Mouse (Mus musculus) liver, embryonic 12.5 days (tissue): Measurements from ENCODE around the gene Xpc. TPM values are rescaled to one million over a fixed set of nuclear protein-coding genes. Genes with fewer than 3 reads are reported as not detected.
"Not testable (repeated sequence)": the region's sequence is repeated elsewhere in the genome, so short reads cannot be mapped to it uniquely, and the experiment has no call there.

Experiments used
- ATAC-seq: fragments of 200-750 bp; cut with Nextera tagmentation; 2 replicates; pipeline ENCODE4 v1.8.0; 2017; ENCODE audit warnings: moderate number of reproducible peaks, mild to moderate bottlenecking, moderate library complexity
- H3K27ac ChIP-seq: fragments of 300-500 bp; sonication (generic); 2 replicates; pipeline ENCODE4 v1.5.1; 2016; ENCODE audit warnings: mild to moderate bottlenecking
- H3K27me3 ChIP-seq: fragments of 300-500 bp; sonication (generic); replicated peaks from 2 replicates; pipeline ENCODE4 v1.6.1; 2016; ENCODE audit warnings: mild to moderate bottlenecking, moderate library complexity
- H3K36me3 ChIP-seq: fragments of 300-500 bp; sonication (generic); 2 replicates; pipeline ENCODE4 v1.6.1; 2016; ENCODE audit warnings: mild to moderate bottlenecking, moderate library complexity
- H3K4me1 ChIP-seq: fragments of 300-500 bp; sonication (generic); 2 replicates; pipeline ENCODE4 v1.6.1; 2016
- H3K4me2 ChIP-seq: fragments of 300-500 bp; sonication (generic); 2 replicates; pipeline ENCODE4 v1.6.1; 2016; ENCODE audit warnings: mild to moderate bottlenecking, moderate library complexity
- H3K4me3 ChIP-seq: fragments of 300-500 bp; sonication (generic); 2 replicates; pipeline ENCODE4 v1.5.1; 2016; ENCODE audit warnings: mild to moderate bottlenecking, moderate library complexity
- H3K9ac ChIP-seq: fragments of 300-500 bp; sonication (generic); 2 replicates; pipeline ENCODE4 v1.6.1; 2016; ENCODE audit warnings: mild to moderate bottlenecking, moderate library complexity
- H3K9me3 ChIP-seq: fragments of 300-500 bp; sonication (generic); replicated peaks from 2 replicates; pipeline ENCODE4 v1.6.1; 2016; ENCODE audit warnings: mild to moderate bottlenecking, moderate library complexity
- WGBS: fragments of 180-500 bp; shearing (Covaris S2); methylation state at CpG from one replicate; pipeline ENCODE4 v1.1.7; 2016; ENCODE audit not compliant: insufficient replicate concordance; 5-methylcytosine and 5-hydroxymethylcytosine counted together
- polyA plus RNA-seq: library from polyadenylated mRNA; unstranded; fragments of >200 nt; fragmentation: Nextera tagmentation; extraction: Ambion mirVana; gene quantifications from 2 replicates; pipeline ENCODE4 v1.2.1, GENCODE M21; 2016

Xpc gene
- polyA plus RNA-seq, 1 experiment from 2014 or later = 8.3 TPM

GRCm38 (mm10) chr6:91488496-91489212, 27.0 kb downstream of the Xpc start:
- Histone ChIP-seq H3K27me3 (no peaks in the 10 kb centered on the region), H3K9me3 (no peaks in the 10 kb centered on the region), H3K27ac (no peak overlapping the region), H3K4me2 (no peak overlapping the region), H3K4me3 (no peak overlapping the region), H3K4me1 (0 out of 2 replicates have a peak, but pooled peaks cover 5% of the 10 kb centered on the region), H3K9ac (no peak overlapping the region), H3K36me3 (peaks cover 83% of the 10 kb centered on the region)
- no peak for ATAC-seq
- 63% methylated on average over 9 of the region's 9 CpGs for WGBS

- H3K4me3 ChIP-seq = no peak overlapping the region
- H3K27ac ChIP-seq = no peak overlapping the region
- H3K9ac ChIP-seq = no peak overlapping the region
- 0 out of 2 replicates have a peak, but pooled peaks cover 5% of the 10 kb centered on the region for H3K4me1 ChIP-seq
- H3K9me3 ChIP-seq = no peaks in the 10 kb centered on the region
- no peaks in the 10 kb centered on the region for H3K27me3 ChIP-seq
- H3K4me2 ChIP-seq = no peak overlapping the region
- 82% methylated on average over 15 of the region's 15 CpGs for WGBS
- no peak for ATAC-seq
- peaks cover 89% of the 10 kb centered on the region for H3K36me3 ChIP-seq
These were observed 28.8 kb downstream of the Xpc start for GRCm38 (mm10) chr6:91486736-91487453.

- Histone ChIP-seq H3K4me1 (no peaks in the 10 kb centered on the region), H3K27me3 (no peaks in the 10 kb centered on the region), H3K9me3 (no peaks in the 10 kb centered on the region), H3K4me3 (no peak overlapping the region), H3K27ac (no peak overlapping the region), H3K36me3 (peaks cover 99% of the 10 kb centered on the region), H3K4me2 (no peak overlapping the region), H3K9ac (no peak overlapping the region)
- ATAC-seq = no peak
- 80% methylated on average over 2 of the region's 2 CpGs for WGBS
These were observed 32.3 kb downstream of the Xpc start for GRCm38 (mm10) chr6:91483371-91483770.

GRCm38 (mm10) chr6:91476541-91476940, 39.1 kb downstream of the Xpc start:
- ATAC-seq = no peak
- Histone ChIP-seq H3K9ac (no peak overlapping the region), H3K27ac (no peak overlapping the region), H3K4me2 (no peak overlapping the region), H3K27me3 (no peaks in the 10 kb centered on the region), H3K36me3 (peaks cover 52% of the 10 kb centered on the region), H3K4me3 (no peak overlapping the region), H3K9me3 (no peaks in the 10 kb centered on the region), H3K4me1 (peaks cover 33% of the 10 kb centered on the region)
- 82% methylated on average over 2 of the region's 2 CpGs for WGBS

DNA sequence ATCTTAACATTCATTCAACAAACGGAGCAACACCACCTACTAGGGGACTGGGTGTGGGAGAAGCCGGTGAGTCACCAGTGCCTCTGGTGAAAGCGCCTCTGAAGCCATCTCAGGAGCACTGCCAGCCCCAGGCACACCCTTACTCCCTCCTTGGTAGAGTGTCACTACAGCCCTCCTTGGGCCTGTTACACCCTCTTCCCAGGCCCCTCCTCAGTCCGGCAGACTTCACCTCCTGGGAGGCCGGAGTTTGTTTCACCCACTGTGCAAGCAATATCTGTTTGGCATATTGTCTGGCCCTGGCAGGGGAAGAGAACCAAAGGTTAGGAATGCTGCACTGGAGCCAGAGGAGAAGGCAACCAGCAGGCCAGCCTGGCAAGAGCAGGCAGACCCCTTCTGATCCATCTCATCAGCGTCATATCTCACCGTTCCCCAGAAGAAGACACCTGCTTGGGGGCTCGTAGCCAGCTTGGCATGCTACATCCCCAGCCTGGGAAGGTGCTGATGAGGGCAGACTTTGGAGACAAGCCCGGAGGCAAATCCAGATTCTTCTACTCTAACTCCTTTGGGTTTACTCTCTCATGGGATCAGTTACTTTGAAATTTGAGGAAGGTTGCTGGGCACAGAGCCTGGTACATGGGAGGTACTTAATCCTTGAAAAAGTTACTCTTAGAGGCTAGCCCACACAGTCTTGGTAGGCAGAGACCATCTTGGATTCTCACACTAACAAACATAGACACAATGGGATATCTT, 41.1 kb downstream of the Xpc start:
- H3K27me3 ChIP-seq = no peaks in the 10 kb centered on the region
- peak overlapping the region; percentile 84 for H3K9ac ChIP-seq
- no peaks in the 10 kb centered on the region for H3K9me3 ChIP-seq
- peak overlapping the region; percentile 92 for H3K4me2 ChIP-seq
- H3K27ac ChIP-seq = 0 out of 2 replicates have a peak overlapping the region, but pooled peaks have one; percentile 70
- H3K4me1 ChIP-seq = peaks cover 42% of the 10 kb centered on the region
- peak overlapping the region; percentile 85 for H3K4me3 ChIP-seq
- peaks cover 46% of the 10 kb centered on the region for H3K36me3 ChIP-seq
- ATAC-seq = no peak
- 65% methylated on average over 9 of the region's 9 CpGs for WGBS

DNA sequence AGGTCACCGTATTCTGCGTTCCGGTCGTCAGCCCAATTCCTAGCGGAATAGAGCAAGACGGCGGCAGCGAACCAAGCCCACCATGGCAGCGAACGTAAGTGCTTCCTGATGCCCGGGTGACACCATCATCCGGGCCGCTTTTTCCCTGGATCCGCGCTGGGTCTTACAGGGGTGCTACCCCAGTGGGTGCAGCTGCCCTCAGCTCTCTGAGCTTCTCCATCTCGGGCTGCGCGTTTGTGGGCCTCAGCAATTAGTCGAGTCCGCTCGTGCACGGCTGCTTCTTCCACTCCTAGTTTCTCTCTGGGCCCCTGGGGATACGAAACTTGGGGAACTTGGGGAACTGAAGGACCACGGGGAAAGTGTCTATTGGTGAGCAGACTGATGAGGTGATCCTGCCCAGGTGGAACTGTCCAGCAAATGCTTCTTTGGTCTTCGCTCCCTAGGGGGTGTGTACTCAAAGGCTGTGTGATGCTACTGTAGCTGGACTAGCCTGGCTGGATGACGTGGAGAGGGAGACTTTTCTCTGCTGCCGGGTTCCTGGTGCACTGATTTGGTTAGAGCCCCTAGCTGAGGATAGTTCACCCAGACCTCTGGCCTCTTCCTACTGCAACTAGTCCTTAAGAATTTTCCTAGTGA, 41.8 kb downstream of the Xpc start:
- H3K36me3 ChIP-seq = peaks cover 46% of the 10 kb centered on the region
- no peaks in the 10 kb centered on the region for H3K27me3 ChIP-seq
- H3K27ac ChIP-seq = peak overlapping the region; percentile 70
- H3K4me1 ChIP-seq = peaks cover 42% of the 10 kb centered on the region
- peak overlapping the region; percentile 84 for H3K9ac ChIP-seq
- peak overlapping the region; percentile 92 for H3K4me2 ChIP-seq
- peak overlapping the region; percentile 85 for H3K4me3 ChIP-seq
- WGBS = under 1% methylated on average over 27 of the region's 27 CpGs
- H3K9me3 ChIP-seq = no peaks in the 10 kb centered on the region
- ATAC-seq = peak; percentile 25

GRCm38 (mm10) chr6:91472868-91473804, 42.6 kb downstream of the Xpc start, which contains the start of the genes Chchd4 and Tmem43:
Gene Chchd4, minus strand, starts transcription at chr6:91473546.
Gene Tmem43, plus strand, starts transcription at chr6:91473703.
- H3K4me2 ChIP-seq = peak within 1 kb of the TSS; percentile 92
- no peaks in the 10 kb centered on the region for H3K9me3 ChIP-seq
- H3K4me1 ChIP-seq = peaks cover 42% of the 10 kb centered on the region
- WGBS = under 1% methylated on average over 74 of the region's 74 CpGs
- H3K27me3 ChIP-seq = no peaks in the 10 kb centered on the region
- H3K36me3 ChIP-seq = peaks cover 46% of the 10 kb centered on the region
- H3K9ac ChIP-seq = peak within 1 kb of the TSS; percentile 88
- ATAC-seq = peak; percentile 98
- H3K27ac ChIP-seq = peak within 1 kb of the TSS; percentile 83
- H3K4me3 ChIP-seq = peak within 1 kb of the TSS; percentile 85

DNA sequence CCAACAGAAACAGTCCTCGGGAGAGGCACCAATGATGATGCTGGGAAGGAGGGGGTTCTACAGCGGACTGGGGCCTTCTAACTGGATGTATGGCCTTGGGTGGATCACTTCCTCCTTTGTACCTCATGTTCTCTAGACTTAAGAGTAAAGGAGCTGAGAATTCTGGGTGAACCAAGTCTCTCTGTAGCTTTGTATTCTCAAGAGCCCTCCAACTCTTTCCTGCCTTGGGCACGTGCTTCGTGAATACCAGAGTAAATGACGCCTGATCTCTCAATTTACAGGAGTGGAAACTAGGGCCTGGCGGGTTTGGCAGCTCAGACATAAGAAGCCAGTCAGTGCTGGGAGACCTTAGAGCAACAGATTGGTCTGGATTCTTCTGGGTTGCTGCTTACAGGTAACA, 43.4 kb downstream of the Xpc start:
- Histone ChIP-seq H3K27me3 (no peaks in the 10 kb centered on the region), H3K36me3 (peaks cover 46% of the 10 kb centered on the region), H3K4me2 (peak overlapping the region; percentile 92), H3K9me3 (no peaks in the 10 kb centered on the region), H3K27ac (peak overlapping the region; percentile 83), H3K9ac (peak overlapping the region; percentile 88), H3K4me3 (peak overlapping the region; percentile 85), H3K4me1 (peaks cover 42% of the 10 kb centered on the region)
- WGBS = 13% methylated on average over 6 of the region's 6 CpGs
- ATAC-seq = no peak

GRCm38 (mm10) chr6:91471427-91471826, 44.3 kb downstream of the Xpc start:
- peaks cover 47% of the 10 kb centered on the region for H3K36me3 ChIP-seq
- not testable (repeated sequence) for H3K9me3 ChIP-seq, ATAC-seq, H3K27me3 ChIP-seq
- peaks cover 40% of the 10 kb centered on the region for H3K4me1 ChIP-seq
- 81% methylated on average over 3 of the region's 3 CpGs for WGBS
- H3K4me3 ChIP-seq = peak overlapping the region; percentile 85
- peak overlapping the region; percentile 88 for H3K9ac ChIP-seq
- H3K4me2 ChIP-seq = peak overlapping the region; percentile 92
- H3K27ac ChIP-seq = peak overlapping the region; percentile 83; the same call in 1 of the 2 replicates

DNA sequence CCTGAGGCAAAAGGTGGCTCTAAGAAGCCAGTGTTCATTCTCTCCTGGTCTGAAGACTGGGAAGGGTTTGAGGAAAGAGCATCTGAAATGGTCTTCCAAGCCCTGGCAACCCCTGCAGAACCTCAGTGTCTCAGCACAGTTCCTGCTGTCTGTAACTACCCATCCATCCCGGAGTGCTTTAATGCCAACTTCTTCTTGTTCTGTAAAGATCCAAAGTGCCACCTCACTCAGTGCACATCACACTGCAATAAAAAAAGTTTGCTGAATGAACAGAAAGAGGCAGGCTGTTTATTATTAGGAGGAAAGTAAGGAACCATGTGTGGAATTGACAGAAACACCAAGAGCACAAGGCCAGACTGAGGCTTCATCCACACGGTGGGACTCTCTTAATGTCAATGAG, 45.0 kb downstream of the Xpc start:
- Histone ChIP-seq H3K4me1 (peaks cover 36% of the 10 kb centered on the region), H3K4me3 (no peak overlapping the region), H3K9me3 (no peaks in the 10 kb centered on the region), H3K9ac (no peak overlapping the region), H3K4me2 (no peak overlapping the region), H3K27ac (no peak overlapping the region), H3K27me3 (no peaks in the 10 kb centered on the region), H3K36me3 (peaks cover 53% of the 10 kb centered on the region)
- ATAC-seq = no peak
- 83% methylated on average over 2 of the region's 2 CpGs for WGBS

- no peak overlapping the region for H3K27ac ChIP-seq
- peaks cover 15% of the 10 kb centered on the region for H3K4me1 ChIP-seq
- no peaks in the 10 kb centered on the region for H3K9me3 ChIP-seq
- no peak overlapping the region for H3K9ac ChIP-seq
- WGBS = 69% methylated on average over 1 of the region's 1 CpGs
- no peak overlapping the region for H3K4me3 ChIP-seq
- no peak overlapping the region for H3K4me2 ChIP-seq
- peaks cover 85% of the 10 kb centered on the region for H3K36me3 ChIP-seq
- no peaks in the 10 kb centered on the region for H3K27me3 ChIP-seq
- no peak for ATAC-seq
These were observed 48.6 kb downstream of the Xpc start for GRCm38 (mm10) chr6:91467106-91467505.
